Comparison of ENCODE assay signal across 7 mouse cellular contexts in genomic region chr16:20805086-20805485, GRCm38 (mm10).
DNase-seq lines count a peak whose midpoint lies in the region; ATAC-seq lines count a peak whose summit lies in the region.

No protein-coding gene starts in this region.

- H3K9me3 ChIP-seq in lung, embryonic 15.5 days: no peaks in the 10 kb centered on the region
- no peaks in the 10 kb centered on the region for H3K9me3 ChIP-seq in forebrain, embryonic 11.5 days (ENCODE audit: control insufficient read depth, low read length)
- H3K9me3 ChIP-seq in limb, embryonic 10.5 days (replicated peaks): no peaks in the 10 kb centered on the region
- no peaks in the 10 kb centered on the region for H3K9me3 ChIP-seq in neural tube, embryonic 14.5 days (ENCODE audit: control insufficient read depth, low read length)

- peak overlapping the region; percentile 27; the same call in 1 of the 2 replicates for H3K27ac ChIP-seq in lung, embryonic 15.5 days
- H3K27ac ChIP-seq in forebrain, embryonic 11.5 days (ENCODE audit: low read depth, low read length): no peak overlapping the region
- H3K27ac ChIP-seq in limb, embryonic 10.5 days: peak overlapping the region; percentile 86
- H3K27ac ChIP-seq in neural tube, embryonic 14.5 days (ENCODE audit: low read depth, low read length): no peak overlapping the region

- no peak for ATAC-seq in lung, embryonic 15.5 days (ENCODE audit: borderline replicate concordance, extremely low read depth, low FRiP score, low TSS enrichment)
- ATAC-seq in forebrain, embryonic 11.5 days (replicated peaks; ENCODE audit: low FRiP score): peak; percentile 44
- peak; percentile 10; the same call in 1 of the 2 replicates for ATAC-seq in neural tube, embryonic 14.5 days (ENCODE audit: low read depth)

- H3K4me1 ChIP-seq in lung, embryonic 15.5 days: peaks cover 17% of the 10 kb centered on the region
- peaks cover 4% of the 10 kb centered on the region; the same call in 1 of the 2 replicates for H3K4me1 ChIP-seq in forebrain, embryonic 11.5 days (replicated peaks; ENCODE audit: control insufficient read depth, insufficient read depth, low read length)
- peaks cover 30% of the 10 kb centered on the region for H3K4me1 ChIP-seq in limb, embryonic 10.5 days
- H3K4me1 ChIP-seq in neural tube, embryonic 14.5 days (ENCODE audit: control insufficient read depth, insufficient read depth, low read length): peaks cover 3% of the 10 kb centered on the region; the same call in 1 of the 2 replicates

- no peak for DNase-seq in lung, adult 18-20 months
- DNase-seq in forebrain, embryonic 11.5 days (ENCODE audit: low spot score): no peak
- peak; percentile 41 for DNase-seq in limb, embryonic 10.5 days (ENCODE audit: low spot score)
- no peak for DNase-seq in retina, postnatal 1 day
- DNase-seq in spleen, postnatal 36 days (ENCODE audit: low spot score in 2 of 2): no peak

- H3K4me3 ChIP-seq in lung, embryonic 15.5 days: no peak overlapping the region
- peak overlapping the region; percentile 26; the same call in 1 of the 2 replicates for H3K4me3 ChIP-seq in forebrain, embryonic 11.5 days (ENCODE audit: low read depth, low read length)
- peak overlapping the region; percentile 50 for H3K4me3 ChIP-seq in limb, embryonic 10.5 days
- peak overlapping the region; percentile 26 for H3K4me3 ChIP-seq in neural tube, embryonic 14.5 days (ENCODE audit: low read depth, low read length)

- no peaks in the 10 kb centered on the region for H3K36me3 ChIP-seq in lung, embryonic 15.5 days
- no peaks in the 10 kb centered on the region for H3K36me3 ChIP-seq in forebrain, embryonic 11.5 days (ENCODE audit: control insufficient read depth, insufficient read depth, low read length)
- no peaks in the 10 kb centered on the region for H3K36me3 ChIP-seq in limb, embryonic 10.5 days
- H3K36me3 ChIP-seq in neural tube, embryonic 14.5 days (ENCODE audit: control insufficient read depth, insufficient read depth, low read length): no peaks in the 10 kb centered on the region

- peak overlapping the region; percentile 58 for H3K4me2 ChIP-seq in lung, embryonic 15.5 days
- H3K4me2 ChIP-seq in forebrain, embryonic 11.5 days (ENCODE audit: low read depth, low read length, severe bottlenecking): peak overlapping the region; percentile 54
- peak overlapping the region; percentile 61 for H3K4me2 ChIP-seq in neural tube, embryonic 14.5 days (ENCODE audit: low read depth, low read length)

- no peak overlapping the region for H3K9ac ChIP-seq in lung, embryonic 15.5 days
- no peak overlapping the region for H3K9ac ChIP-seq in forebrain, embryonic 11.5 days (ENCODE audit: low read length)
- peak overlapping the region; percentile 47; the same call in 1 of the 2 replicates for H3K9ac ChIP-seq in neural tube, embryonic 14.5 days (replicated peaks; ENCODE audit: low read depth, low read length)

- 17% methylated on average over 6 of the region's 6 CpGs for WGBS in lung, embryonic 15.5 days
- 12% methylated on average over 6 of the region's 6 CpGs for WGBS in forebrain, embryonic 11.5 days
- WGBS in limb, embryonic 10.5 days: 25% methylated on average over 6 of the region's 6 CpGs
- 5% methylated on average over 6 of the region's 6 CpGs for WGBS in neural tube, embryonic 14.5 days

- no peaks in the 10 kb centered on the region for H3K27me3 ChIP-seq in lung, embryonic 15.5 days
- H3K27me3 ChIP-seq in forebrain, embryonic 11.5 days (ENCODE audit: control insufficient read depth, insufficient read depth, low read length): no peaks in the 10 kb centered on the region
- no peaks in the 10 kb centered on the region for H3K27me3 ChIP-seq in limb, embryonic 10.5 days (ENCODE audit: low read depth, poor library complexity, severe bottlenecking)
- H3K27me3 ChIP-seq in neural tube, embryonic 14.5 days (ENCODE audit: control insufficient read depth, insufficient read depth, low read length): no peaks in the 10 kb centered on the region

Comparison
In these comparisons a context has a peak if more than half of its experiments do, and no peak if none do; other contexts are left out.
1. H3K27ac ChIP-seq: peak in lung, embryonic 15.5 days (single experiment) and limb, embryonic 10.5 days (single experiment); none in forebrain, embryonic 11.5 days (single experiment) and neural tube, embryonic 14.5 days (single experiment).
2. Peak in every context shown above with its lines, with median percentiles within 50 percentile points of each other: H3K4me2 ChIP-seq.